Mouse (Mus musculus) neural tube, embryonic 15.5 days (tissue): ENCODE results near the gene Vps8. TPM values are rescaled to one million over a fixed set of nuclear protein-coding genes. Genes with fewer than 3 reads are reported as not detected.
A peak's percentile ranks its signal among the peaks of the same experiment; 100 is the strongest.
"Not testable (repeated sequence)": the region's sequence is repeated elsewhere in the genome, so short reads cannot be mapped to it uniquely, and the experiment has no call there.

Source experiments
- ATAC-seq: fragments of 200-750 bp; cut with Nextera tagmentation; 2 replicates; pipeline ENCODE4 v1.8.0; 2017; ENCODE audit warnings: mild to moderate bottlenecking, moderate TSS enrichment, moderate library complexity; ENCODE audit not compliant: low FRiP score
- H3K27ac ChIP-seq: fragments of 300-500 bp; sonication (generic); replicated peaks from 2 replicates; pipeline ENCODE4 v1.5.1; 2015; ENCODE audit warnings: mild to moderate bottlenecking, inconsistent platforms
- H3K27me3 ChIP-seq: fragments of 300-500 bp; sonication (generic); replicated peaks from 2 replicates; pipeline ENCODE4 v1.6.1; 2015; ENCODE audit warnings: inconsistent platforms
- H3K36me3 ChIP-seq: fragments of 300-500 bp; sonication (generic); 2 replicates; pipeline ENCODE4 v1.6.1; 2015; ENCODE audit warnings: inconsistent platforms
- H3K4me1 ChIP-seq: fragments of 300-500 bp; sonication (generic); 2 replicates; pipeline ENCODE4 v1.6.1; 2015; ENCODE audit warnings: inconsistent platforms
- H3K4me2 ChIP-seq: fragments of 300-500 bp; sonication (generic); 2 replicates; pipeline ENCODE4 v1.6.1; 2015; ENCODE audit warnings: inconsistent platforms, mild to moderate bottlenecking, moderate library complexity
- H3K4me3 ChIP-seq: fragments of 300-500 bp; sonication (generic); replicated peaks from 2 replicates; pipeline ENCODE4 v1.5.1; 2015; ENCODE audit warnings: mild to moderate bottlenecking, inconsistent platforms
- H3K9ac ChIP-seq: fragments of 300-500 bp; sonication (generic); replicated peaks from 2 replicates; pipeline ENCODE4 v1.6.1; 2015; ENCODE audit warnings: mild to moderate bottlenecking, inconsistent platforms
- H3K9me3 ChIP-seq: fragments of 300-500 bp; sonication (generic); replicated peaks from 2 replicates; pipeline ENCODE4 v1.6.1; 2016; ENCODE audit warnings: inconsistent platforms
- WGBS: fragments of 180-500 bp; shearing (Covaris S2); methylation state at CpG from one replicate; pipeline ENCODE4 v1.1.7; 2015; ENCODE audit warnings: mixed read lengths; 5-methylcytosine and 5-hydroxymethylcytosine counted together
- polyA plus RNA-seq: library from polyadenylated mRNA; unstranded; fragments of >200 nt; fragmentation: Nextera tagmentation; extraction: Ambion mirVana; gene quantifications from 2 replicates; pipeline ENCODE4 v1.2.1, GENCODE M21; 2015

The Vps8 gene
- polyA plus RNA-seq, 1 experiment from 2014 or later, result 34.1 TPM

DNA sequence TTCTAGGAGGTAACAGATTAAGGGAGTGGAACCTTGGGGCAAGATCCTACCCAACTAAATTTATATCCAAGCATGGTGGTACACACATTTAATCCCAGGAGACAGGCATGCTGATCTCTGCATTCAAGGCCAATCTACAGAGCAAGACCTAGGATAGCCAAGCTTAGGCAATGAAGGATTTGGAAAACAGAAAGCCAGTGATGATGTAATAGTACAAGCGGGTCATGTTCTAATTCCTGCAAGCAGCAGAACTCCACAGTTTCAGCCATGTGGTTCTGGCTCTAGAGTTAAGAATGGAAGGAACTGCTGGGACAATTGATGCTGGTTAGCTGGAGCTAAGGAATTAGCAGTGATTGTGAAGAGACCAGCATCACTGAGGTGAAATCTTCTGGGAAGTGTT lies 250.7 kb downstream of the Vps8 start:
- H3K9me3 ChIP-seq, H3K27ac ChIP-seq, H3K4me2 ChIP-seq, H3K4me1 ChIP-seq, H3K27me3 ChIP-seq, H3K9ac ChIP-seq, ATAC-seq, H3K4me3 ChIP-seq: not testable (repeated sequence)
- 97% methylated on average over 1 of the region's 1 CpGs for WGBS
- H3K36me3 ChIP-seq, result peaks cover 16% of the 10 kb centered on the region

DNA sequence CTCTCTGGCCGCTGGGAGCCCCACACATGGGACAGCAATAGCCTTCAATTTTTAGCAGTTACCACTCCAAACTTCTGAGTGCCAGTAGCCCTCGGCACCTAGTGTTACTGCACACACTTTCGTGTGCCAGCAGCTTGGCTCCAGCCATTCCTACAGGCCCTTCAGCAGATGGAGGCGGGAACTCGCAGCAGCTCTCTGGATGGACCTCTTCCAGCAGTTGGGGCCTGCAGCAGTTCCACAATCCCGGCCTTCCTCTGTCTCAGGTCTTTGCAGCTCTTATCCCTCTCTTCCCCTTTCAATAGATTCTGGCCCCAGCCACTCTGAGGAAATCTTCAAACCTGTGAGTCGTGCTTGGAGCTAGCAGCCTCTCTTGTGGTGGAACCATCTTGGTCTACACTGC lies 253.9 kb downstream of the Vps8 start:
- no peak for ATAC-seq
- Histone ChIP-seq H3K27ac (no peak overlapping the region), H3K9ac (no peak overlapping the region), H3K27me3 (no peaks in the 10 kb centered on the region), H3K36me3 (peaks cover 16% of the 10 kb centered on the region), H3K4me2 (no peak overlapping the region), H3K4me1 (no peaks in the 10 kb centered on the region), H3K9me3 (no peaks in the 10 kb centered on the region), H3K4me3 (no peak overlapping the region)
- 89% methylated on average over 7 of the region's 7 CpGs for WGBS

- H3K27ac ChIP-seq, result no peak overlapping the region
- no peak overlapping the region for H3K9ac ChIP-seq
- no peak for ATAC-seq
- no peak overlapping the region for H3K4me3 ChIP-seq
- peaks cover 19% of the 10 kb centered on the region for H3K4me1 ChIP-seq
- 93% methylated on average over 5 of the region's 5 CpGs for WGBS
- H3K27me3 ChIP-seq, result no peaks in the 10 kb centered on the region
- no peaks in the 10 kb centered on the region for H3K9me3 ChIP-seq
- H3K4me2 ChIP-seq, result no peak overlapping the region
- peaks cover 19% of the 10 kb centered on the region for H3K36me3 ChIP-seq
Measured at GRCm38 (mm10) chr16:21687406-21687805, 264.5 kb downstream of the Vps8 start.

- H3K9ac ChIP-seq, result no peak overlapping the region
- no peaks in the 10 kb centered on the region for H3K9me3 ChIP-seq
- H3K4me2 ChIP-seq, result no peak overlapping the region
- H3K27ac ChIP-seq, result no peak overlapping the region
- no peaks in the 10 kb centered on the region for H3K27me3 ChIP-seq
- 93% methylated on average over 5 of the region's 5 CpGs for WGBS
- peaks cover 14% of the 10 kb centered on the region for H3K36me3 ChIP-seq
- peaks cover 27% of the 10 kb centered on the region for H3K4me1 ChIP-seq
- no peak for ATAC-seq
- H3K4me3 ChIP-seq, result no peak overlapping the region
Measured at GRCm38 (mm10) chr16:21689141-21689540, 266.2 kb downstream of the Vps8 start.

DNA sequence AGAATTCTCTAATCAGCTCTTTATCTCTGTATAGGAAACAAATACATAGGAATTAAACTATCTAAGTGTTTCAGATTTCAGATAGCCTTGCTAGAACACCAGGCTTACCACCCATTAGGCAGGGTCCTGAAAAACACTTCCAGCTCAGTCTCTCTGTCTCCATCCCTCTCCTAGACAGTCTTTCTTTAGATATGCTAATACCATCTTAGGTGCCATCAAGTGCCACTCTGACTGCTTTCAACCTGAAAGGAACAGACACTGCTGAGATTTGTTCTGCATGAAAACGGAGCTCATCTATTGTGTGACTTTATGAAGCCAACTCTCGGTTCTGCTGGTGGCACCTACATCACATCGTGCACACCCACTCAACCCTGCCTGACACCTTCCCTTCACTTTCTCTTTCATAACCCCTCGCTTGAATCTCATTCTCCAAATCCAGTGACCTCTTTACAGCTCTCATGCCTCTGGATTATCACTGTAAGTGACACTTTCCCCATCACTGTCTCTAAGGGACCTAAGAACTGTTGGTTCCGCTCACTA lies 267.4 kb downstream of the Vps8 start:
- Histone ChIP-seq H3K9ac (no peak overlapping the region), H3K4me1 (peaks cover 28% of the 10 kb centered on the region), H3K4me2 (no peak overlapping the region), H3K27me3 (no peaks in the 10 kb centered on the region), H3K36me3 (peaks cover 14% of the 10 kb centered on the region), H3K4me3 (no peak overlapping the region), H3K9me3 (no peaks in the 10 kb centered on the region), H3K27ac (no peak overlapping the region)
- 36% methylated on average over 5 of the region's 5 CpGs for WGBS
- ATAC-seq, result no peak

- Histone ChIP-seq H3K36me3 (no peaks in the 10 kb centered on the region), H3K4me2 (peak overlapping the region; percentile 87), H3K27me3 (no peaks in the 10 kb centered on the region), H3K4me3 (peak overlapping the region; percentile 54), H3K4me1 (peaks cover 36% of the 10 kb centered on the region), H3K27ac (peak overlapping the region; percentile 98), H3K9ac (peak overlapping the region; percentile 96), H3K9me3 (no peaks in the 10 kb centered on the region)
- under 1% methylated on average over 45 of the region's 45 CpGs for WGBS
- peak; percentile 76 for ATAC-seq
Measured at GRCm38 (mm10) chr16:21693981-21694462, 271.1 kb downstream of the Vps8 start.

Other genes starting within 250 kb of the Vps8 start
- gene Ephb3, start 218.4 kb upstream of the Vps8 start, polyA plus RNA-seq, result 12.0 and 14.4 TPM in 2 replicates